Mouse (Mus musculus) forebrain, embryonic 12.5 days (tissue): ENCODE measurements at regions not wholly inside any gene's neighbourhood (a gene's known extent, or its start where the extent isn't known, plus 50 kb on each side); places are given as distances from the start of the nearest gene placed in this dataset.

Experiments used
- ATAC-seq: fragments of 200-750 bp; cut with Nextera tagmentation; 2 replicates; pipeline ENCODE4 v1.8.0; 2017; ENCODE audit warnings: moderate TSS enrichment; ENCODE audit not compliant: low FRiP score
- H3K27ac ChIP-seq: fragments of 300-500 bp; sonication (generic); 2 replicates; pipeline ENCODE4 v1.5.1; 2016; ENCODE audit warnings: mild to moderate bottlenecking
- H3K27me3 ChIP-seq: fragments of 300-500 bp; sonication (generic); 2 replicates; pipeline ENCODE4 v1.6.1; 2016; ENCODE audit warnings: mild to moderate bottlenecking
- H3K36me3 ChIP-seq: fragments of 300-500 bp; sonication (generic); replicated peaks from 2 replicates; pipeline ENCODE4 v1.6.1; 2016; ENCODE audit warnings: mild to moderate bottlenecking
- H3K4me1 ChIP-seq: fragments of 300-500 bp; sonication (generic); 2 replicates; pipeline ENCODE4 v1.6.1; 2016
- H3K4me2 ChIP-seq: fragments of 300-500 bp; sonication (generic); 2 replicates; pipeline ENCODE4 v1.6.1; 2016; ENCODE audit warnings: mild to moderate bottlenecking, moderate library complexity
- H3K4me3 ChIP-seq: fragments of 300-500 bp; sonication (generic); replicated peaks from 2 replicates; pipeline ENCODE4 v1.5.1; 2016; ENCODE audit warnings: mild to moderate bottlenecking
- H3K9ac ChIP-seq: fragments of 300-500 bp; sonication (generic); 2 replicates; pipeline ENCODE4 v1.6.1; 2016; ENCODE audit warnings: mild to moderate bottlenecking
- H3K9me3 ChIP-seq: fragments of 300-500 bp; sonication (generic); 2 replicates; pipeline ENCODE4 v1.6.1; 2016
- WGBS: fragments of 180-500 bp; shearing (Covaris S2); methylation state at CpG from one replicate; pipeline ENCODE4 v1.1.7; 2016; 5-methylcytosine and 5-hydroxymethylcytosine counted together

DNA sequence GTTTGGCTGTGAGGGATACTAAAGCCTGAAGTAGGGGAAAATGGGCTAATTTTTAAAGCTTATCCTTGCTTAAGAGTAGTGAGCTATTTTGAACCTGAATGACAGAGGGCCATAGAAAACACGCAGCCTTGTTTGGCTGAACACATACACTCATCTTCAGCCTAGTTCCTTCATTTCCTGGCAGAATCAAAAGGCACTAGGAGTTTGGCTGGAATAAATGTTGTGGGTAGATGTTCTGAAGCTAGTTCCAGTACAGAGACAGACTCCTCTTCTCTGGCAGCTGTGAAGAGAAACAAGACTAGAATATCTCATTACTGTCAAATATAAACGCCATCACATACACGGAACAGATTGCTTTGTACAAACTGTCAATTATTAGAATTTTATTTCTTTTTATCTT, 809.5 kb downstream of the Car8 start:
- 92% methylated on average over 3 of the region's 3 CpGs for WGBS
- H3K9ac ChIP-seq: no peak overlapping the region
- no peak overlapping the region for H3K4me2 ChIP-seq
- ATAC-seq: no peak
- no peaks in the 10 kb centered on the region for H3K9me3 ChIP-seq
- H3K36me3 ChIP-seq: no peaks in the 10 kb centered on the region
- H3K4me1 ChIP-seq: no peaks in the 10 kb centered on the region
- no peaks in the 10 kb centered on the region for H3K27me3 ChIP-seq
- H3K4me3 ChIP-seq: no peak overlapping the region
- no peak overlapping the region for H3K27ac ChIP-seq

- no peaks in the 10 kb centered on the region for H3K9me3 ChIP-seq
- no peak for ATAC-seq
- H3K4me3 ChIP-seq: no peak overlapping the region
Measured at GRCm38 (mm10) chr4:7424081-7424480, 814.8 kb downstream of the Car8 start.

GRCm38 (mm10) chr4:7423204-7423603, 815.6 kb downstream of the Car8 start:
- Histone ChIP-seq H3K4me2 (no peak overlapping the region), H3K27me3 (no peaks in the 10 kb centered on the region), H3K9ac (no peak overlapping the region), H3K27ac (no peak overlapping the region), H3K4me1 (no peaks in the 10 kb centered on the region), H3K36me3 (no peaks in the 10 kb centered on the region), H3K4me3 (no peak overlapping the region), H3K9me3 (no peaks in the 10 kb centered on the region)
- ATAC-seq: no peak
- WGBS: 70% methylated on average over 4 of the region's 4 CpGs

More at GRCm38 (mm10) chr4:7424081-7424480, 814.8 kb downstream of the Car8 start:
- H3K27me3 ChIP-seq: no peaks in the 10 kb centered on the region
- H3K36me3 ChIP-seq: no peaks in the 10 kb centered on the region
- H3K9ac ChIP-seq: no peak overlapping the region
- no peak overlapping the region for H3K27ac ChIP-seq
- no peaks in the 10 kb centered on the region for H3K4me1 ChIP-seq
- no peak overlapping the region for H3K4me2 ChIP-seq

DNA sequence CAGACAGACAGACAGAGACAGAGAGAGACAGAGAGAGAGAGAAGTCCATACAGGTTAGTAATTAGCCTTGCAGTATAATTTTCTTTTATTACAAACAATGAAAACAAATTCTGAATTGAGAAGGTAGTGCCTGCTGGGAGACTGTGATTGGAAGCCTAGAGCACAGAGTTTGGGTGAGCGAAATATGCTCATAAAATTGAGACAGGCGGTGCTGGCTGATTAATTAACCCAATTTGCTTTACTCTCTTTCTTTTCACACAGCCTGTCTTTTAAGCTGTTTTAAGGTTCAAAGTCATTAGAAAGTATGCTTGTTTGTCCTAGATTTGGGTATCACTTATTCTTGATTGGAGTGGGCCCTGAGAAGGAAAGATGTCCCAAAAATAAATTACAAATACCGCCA, 816.1 kb downstream of the Car8 start:
- Histone ChIP-seq H3K27ac (no peak overlapping the region), H3K9ac (no peak overlapping the region), H3K27me3 (no peaks in the 10 kb centered on the region), H3K36me3 (no peaks in the 10 kb centered on the region), H3K9me3 (no peaks in the 10 kb centered on the region), H3K4me3 (no peak overlapping the region), H3K4me2 (no peak overlapping the region), H3K4me1 (no peaks in the 10 kb centered on the region)
- 80% methylated on average over 3 of the region's 3 CpGs for WGBS
- ATAC-seq: no peak

DNA sequence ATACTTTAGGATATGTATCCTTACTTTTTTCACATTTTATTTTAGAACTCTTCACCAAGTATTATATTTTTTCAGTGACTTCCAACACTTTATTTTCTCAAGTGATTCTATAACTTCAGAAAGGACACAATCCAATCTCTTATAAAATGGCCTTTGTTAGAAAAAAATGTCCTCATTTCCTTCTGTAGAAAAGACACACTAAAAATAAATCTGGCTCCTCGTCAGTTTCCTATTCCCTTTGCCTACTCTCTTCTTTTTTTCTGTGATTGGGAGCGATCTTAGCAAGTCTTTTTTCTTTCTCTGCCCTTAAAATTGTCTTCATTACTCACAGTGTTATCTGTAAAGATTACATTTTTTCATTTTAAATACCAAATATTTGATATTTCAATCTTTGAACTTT, 824.5 kb downstream of the Car8 start:
- Histone ChIP-seq H3K36me3 (no peaks in the 10 kb centered on the region), H3K9me3 (no peaks in the 10 kb centered on the region), H3K4me1 (no peaks in the 10 kb centered on the region), H3K27me3 (no peaks in the 10 kb centered on the region), H3K4me2 (no peak overlapping the region), H3K27ac (no peak overlapping the region), H3K4me3 (no peak overlapping the region), H3K9ac (no peak overlapping the region)
- ATAC-seq: no peak
- WGBS: 75% methylated on average over 2 of the region's 2 CpGs

DNA sequence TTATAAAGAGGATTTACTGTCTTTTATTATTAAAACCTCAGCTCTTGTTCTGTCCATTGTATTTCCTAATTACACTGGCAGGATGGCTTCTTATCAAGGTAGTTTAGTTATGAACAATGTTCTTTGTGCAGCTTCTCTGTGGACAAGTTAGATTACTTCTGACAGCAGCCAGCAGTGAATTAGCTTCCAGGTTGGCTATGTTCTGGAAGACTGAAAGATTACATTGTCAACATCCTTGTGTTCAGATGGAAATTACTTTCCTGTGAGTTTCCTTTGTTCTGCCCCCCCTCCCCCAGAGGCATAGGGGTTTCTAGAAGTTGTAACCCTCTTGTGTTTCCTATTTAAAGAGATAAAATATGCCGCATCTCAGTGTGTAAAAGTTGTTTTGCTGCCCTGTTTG, 846.1 kb downstream of the Car8 start:
- Histone ChIP-seq H3K4me2 (no peak overlapping the region), H3K27me3 (no peaks in the 10 kb centered on the region), H3K4me3 (no peak overlapping the region), H3K36me3 (no peaks in the 10 kb centered on the region), H3K4me1 (no peaks in the 10 kb centered on the region; the same call in 1 of the 2 replicates), H3K9me3 (no peaks in the 10 kb centered on the region), H3K9ac (no peak overlapping the region), H3K27ac (no peak overlapping the region)
- WGBS: 60% methylated on average over 1 of the region's 1 CpGs
- no peak for ATAC-seq

DNA sequence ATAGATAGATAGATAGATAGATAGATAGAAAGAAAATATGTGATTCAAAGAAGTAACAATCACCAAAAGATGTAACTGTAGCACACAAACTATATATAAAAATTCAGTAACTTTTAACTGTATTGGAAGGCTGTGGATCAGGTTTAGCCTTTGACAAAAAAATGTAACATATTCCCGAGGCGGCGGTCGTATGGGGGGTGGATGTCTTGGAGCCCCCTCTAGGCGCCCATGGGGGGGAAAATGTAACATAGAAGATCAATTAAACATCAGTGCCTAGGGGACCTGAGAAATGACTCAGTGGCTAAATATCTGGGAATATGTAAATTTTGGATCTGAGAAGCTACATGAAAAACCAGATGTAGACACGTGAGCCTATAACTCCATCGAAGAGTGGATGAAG, 847.2 kb downstream of the Car8 start:
- Histone ChIP-seq H3K36me3 (no peaks in the 10 kb centered on the region), H3K4me2 (no peak overlapping the region), H3K27me3 (no peaks in the 10 kb centered on the region), H3K9ac (no peak overlapping the region), H3K9me3 (no peaks in the 10 kb centered on the region), H3K4me3 (no peak overlapping the region), H3K27ac (no peak overlapping the region), H3K4me1 (no peaks in the 10 kb centered on the region; the same call in 1 of the 2 replicates)
- WGBS: 89% methylated on average over 7 of the region's 7 CpGs
- no peak for ATAC-seq

DNA sequence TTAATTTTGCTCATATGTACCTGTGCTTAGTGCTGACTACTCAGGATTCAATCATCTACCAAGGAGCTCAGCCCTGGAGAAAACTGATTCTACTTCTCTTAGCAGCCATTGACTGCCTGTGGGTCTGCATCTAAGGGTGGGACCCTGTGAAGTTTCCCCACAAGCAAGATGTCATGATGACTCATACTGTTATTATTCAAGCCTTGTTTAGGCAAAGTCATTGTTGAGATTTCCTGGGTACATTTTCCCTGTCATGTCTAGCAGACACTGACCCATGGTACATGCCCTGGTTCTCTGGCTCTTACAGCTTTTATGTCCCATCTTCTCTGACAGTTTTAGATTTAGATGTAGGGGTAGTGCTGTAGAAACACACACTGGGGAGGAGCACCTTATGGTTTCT, 853.8 kb downstream of the Car8 start:
- no peak for ATAC-seq
- Histone ChIP-seq H3K9me3 (no peaks in the 10 kb centered on the region), H3K4me2 (no peak overlapping the region), H3K4me1 (no peaks in the 10 kb centered on the region), H3K27ac (no peak overlapping the region), H3K27me3 (no peaks in the 10 kb centered on the region), H3K4me3 (no peak overlapping the region), H3K36me3 (no peaks in the 10 kb centered on the region), H3K9ac (no peak overlapping the region)

DNA sequence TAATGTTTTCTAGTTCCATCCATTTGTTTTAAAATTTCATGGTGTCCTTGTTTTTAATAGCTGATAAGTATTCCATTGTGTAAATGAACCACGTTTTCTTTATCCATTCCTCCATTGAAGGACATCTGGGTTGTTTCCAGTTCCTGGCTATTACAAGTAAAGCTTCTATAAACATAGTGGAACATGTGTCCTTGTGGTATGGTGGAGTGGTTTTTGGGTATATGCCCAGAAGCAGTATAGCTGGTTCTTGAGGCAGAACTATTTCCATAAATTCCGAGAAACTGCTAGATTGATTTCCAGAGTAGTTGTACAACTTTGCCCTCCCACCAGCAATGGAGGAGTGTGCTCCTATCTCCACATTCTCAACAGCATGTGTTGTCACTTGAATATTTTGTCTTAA, 858.8 kb downstream of the Car8 start:
- no peak for ATAC-seq
- no peak overlapping the region for H3K27ac ChIP-seq
- H3K9me3 ChIP-seq: no peaks in the 10 kb centered on the region
- 76% methylated on average over 2 of the region's 2 CpGs for WGBS
- no peaks in the 10 kb centered on the region for H3K27me3 ChIP-seq
- no peaks in the 10 kb centered on the region for H3K4me1 ChIP-seq
- H3K4me2 ChIP-seq: no peak overlapping the region
- no peaks in the 10 kb centered on the region for H3K36me3 ChIP-seq
- H3K4me3 ChIP-seq: no peak overlapping the region
- no peak overlapping the region for H3K9ac ChIP-seq

DNA sequence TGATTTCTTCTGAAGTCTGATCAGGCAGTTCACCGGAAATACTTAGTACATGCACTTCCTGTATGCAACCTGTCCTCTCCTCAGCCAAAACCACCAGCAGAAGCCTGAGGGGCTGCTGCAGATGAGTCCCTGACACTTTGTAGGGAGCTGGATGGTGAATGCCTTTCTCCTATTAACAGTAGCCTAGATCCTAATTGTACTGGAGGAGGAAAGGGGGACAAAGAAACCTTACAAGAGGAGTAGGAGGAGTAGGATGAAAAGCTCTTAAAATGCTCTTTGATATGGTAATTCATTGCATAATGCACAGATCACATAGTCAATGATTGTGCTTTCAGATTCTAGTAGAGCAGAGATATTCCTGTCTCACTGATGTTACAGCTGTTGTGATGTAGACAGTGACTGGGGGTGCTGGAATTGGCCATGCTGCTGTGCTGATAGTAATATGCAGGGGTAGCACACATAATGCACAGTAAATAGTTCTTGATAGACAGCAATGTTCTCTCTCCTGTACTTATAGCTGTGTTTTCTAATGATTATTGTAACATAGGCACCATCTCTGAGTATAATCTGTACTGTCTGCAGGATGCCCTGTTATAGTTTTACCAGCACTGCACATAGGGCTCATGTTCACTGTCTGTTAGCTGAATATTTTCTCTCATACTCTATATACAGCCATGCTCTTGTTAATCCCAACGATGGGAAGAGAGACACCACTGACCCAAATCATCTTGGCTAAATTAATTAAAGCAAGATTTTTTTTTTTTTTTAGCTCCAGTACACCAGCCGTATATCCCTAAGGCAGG, 874.4 kb downstream of the Car8 start:
- Histone ChIP-seq H3K36me3 (no peaks in the 10 kb centered on the region), H3K4me1 (peaks cover 10% of the 10 kb centered on the region), H3K4me2 (no peak overlapping the region), H3K27me3 (no peaks in the 10 kb centered on the region), H3K9me3 (no peaks in the 10 kb centered on the region), H3K9ac (no peak overlapping the region), H3K4me3 (no peak overlapping the region), H3K27ac (peak overlapping the region; percentile 19; the same call in 1 of the 2 replicates)
- ATAC-seq: peak; percentile 63; the same call in 1 of the 2 replicates
- 72% methylated on average over 3 of the region's 3 CpGs for WGBS

DNA sequence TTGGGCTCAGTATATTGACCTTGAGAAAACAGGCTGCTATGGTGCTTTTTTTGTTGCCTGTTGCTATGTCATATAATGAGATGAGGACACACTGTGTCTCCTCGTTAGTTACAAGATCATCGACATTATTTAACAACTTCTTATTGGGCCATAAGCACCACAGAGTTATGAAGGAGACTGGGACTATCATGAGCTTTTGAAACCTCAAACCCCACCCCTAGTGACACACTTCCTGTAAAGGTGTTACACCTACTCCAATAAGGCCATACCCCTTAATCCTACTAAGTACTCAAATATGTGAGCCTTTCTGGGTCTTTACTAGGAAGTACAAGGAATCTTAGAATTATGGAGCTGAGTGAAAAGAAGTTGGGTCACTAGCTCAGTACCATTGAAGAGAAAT, 875.3 kb downstream of the Car8 start:
- Histone ChIP-seq H3K4me2 (no peak overlapping the region), H3K27me3 (no peaks in the 10 kb centered on the region), H3K36me3 (no peaks in the 10 kb centered on the region), H3K4me3 (no peak overlapping the region), H3K9ac (no peak overlapping the region), H3K4me1 (peaks cover 10% of the 10 kb centered on the region), H3K9me3 (no peaks in the 10 kb centered on the region), H3K27ac (no peak overlapping the region)
- no peak for ATAC-seq
- 83% methylated on average over 2 of the region's 2 CpGs for WGBS

DNA sequence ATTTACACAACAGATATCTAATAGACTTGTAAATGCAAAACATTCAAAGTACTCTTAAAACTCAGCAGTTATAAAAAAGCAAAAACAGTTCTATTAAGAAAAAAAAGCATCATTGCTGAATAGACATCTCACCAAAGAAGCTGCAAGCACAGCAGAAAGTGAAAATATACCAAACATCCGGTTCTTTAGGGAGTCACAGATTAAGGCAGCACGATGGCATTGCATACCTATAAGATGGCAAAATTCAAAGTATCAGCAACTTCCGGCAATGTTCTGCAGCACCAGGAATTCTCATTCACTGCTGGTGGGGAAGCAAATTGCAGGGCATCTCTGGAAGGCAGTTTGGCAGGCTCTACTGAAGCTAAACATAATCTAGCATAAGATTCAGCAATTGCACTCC, 882.6 kb downstream of the Car8 start:
- H3K36me3 ChIP-seq: no peaks in the 10 kb centered on the region
- H3K27me3 ChIP-seq: no peaks in the 10 kb centered on the region
- no peak for ATAC-seq
- no peaks in the 10 kb centered on the region for H3K4me1 ChIP-seq
- H3K4me3 ChIP-seq: no peak overlapping the region
- no peak overlapping the region for H3K9ac ChIP-seq
- no peaks in the 10 kb centered on the region for H3K9me3 ChIP-seq
- no peak overlapping the region for H3K27ac ChIP-seq
- 90% methylated on average over 3 of the region's 3 CpGs for WGBS
- H3K4me2 ChIP-seq: no peak overlapping the region

GRCm38 (mm10) chr4:7347317-7347716, 891.5 kb downstream of the Car8 start:
- no peaks in the 10 kb centered on the region for H3K36me3 ChIP-seq
- no peak overlapping the region for H3K27ac ChIP-seq
- no peaks in the 10 kb centered on the region for H3K9me3 ChIP-seq
- no peak overlapping the region for H3K4me2 ChIP-seq
- H3K4me3 ChIP-seq: no peak overlapping the region
- ATAC-seq: no peak
- H3K9ac ChIP-seq: no peak overlapping the region
- 88% methylated on average over 1 of the region's 1 CpGs for WGBS
- H3K4me1 ChIP-seq: no peaks in the 10 kb centered on the region
- no peaks in the 10 kb centered on the region for H3K27me3 ChIP-seq
